Mouse (Mus musculus) B cell, adult 2 months (primary cell): Measurements from ENCODE around the gene Slc38a2.

Experiments used
- DNase-seq, 2 experiments: peaks; one replicate each; pipeline ENCODE4 v3.0.0; 2022

Gene Slc38a2

GRCm38 (mm10) chr15:96717181-96717580, 17.7 kb upstream of the Slc38a2 start:
- no peak for DNase-seq

- no peak for DNase-seq
These were observed 16.8 kb upstream of the Slc38a2 start for GRCm38 (mm10) chr15:96716371-96716770.

GRCm38 (mm10) chr15:96715692-96716080, 16.2 kb upstream of the Slc38a2 start:
- no peak for DNase-seq

GRCm38 (mm10) chr15:96715079-96715691, 15.7 kb upstream of the Slc38a2 start:
- peak; percentile 42 to 51 for DNase-seq

- DNase-seq = peak; percentile 57 to 65
These were observed 15.1 kb upstream of the Slc38a2 start for GRCm38 (mm10) chr15:96714676-96715016.

GRCm38 (mm10) chr15:96713758-96714675, 14.5 kb upstream of the Slc38a2 start:
- DNase-seq = no peak

GRCm38 (mm10) chr15:96712338-96712737, 12.8 kb upstream of the Slc38a2 start:
- DNase-seq = no peak

- no peak for DNase-seq
These were observed 12.1 kb upstream of the Slc38a2 start for GRCm38 (mm10) chr15:96711664-96712063.

GRCm38 (mm10) chr15:96710352-96711114, 11.0 kb upstream of the Slc38a2 start:
- DNase-seq = no peak

- DNase-seq = peak; percentile 99
These were observed 10.2 kb upstream of the Slc38a2 start for GRCm38 (mm10) chr15:96709491-96710351.

- DNase-seq = no peak
These were observed 9.5 kb upstream of the Slc38a2 start for GRCm38 (mm10) chr15:96708976-96709490.

GRCm38 (mm10) chr15:96708428-96708827, 8.9 kb upstream of the Slc38a2 start:
- no peak for DNase-seq

- DNase-seq = peak; percentile 41 to 51
These were observed 8.4 kb upstream of the Slc38a2 start for GRCm38 (mm10) chr15:96707936-96708335.

- no peak for DNase-seq
These were observed 3.0 kb upstream of the Slc38a2 start for GRCm38 (mm10) chr15:96702466-96703031.

GRCm38 (mm10) chr15:96700766-96701165, 1.2 kb upstream of the Slc38a2 start:
- no peak for DNase-seq

GRCm38 (mm10) chr15:96698658-96699448, 677 bp downstream of the Slc38a2 start:
- DNase-seq = peak; percentile 91 to 92

- no peak for DNase-seq
These were observed 1.5 kb downstream of the Slc38a2 start for GRCm38 (mm10) chr15:96697901-96698657.

GRCm38 (mm10) chr15:96696486-96697284, 2.8 kb downstream of the Slc38a2 start:
- DNase-seq = no peak
